9 mouse cellular contexts compared by ENCODE assay signal in genomic region chr10:70439676-70440521, GRCm38 (mm10). TPM values are rescaled to one million over a fixed set of nuclear protein-coding genes. Genes with fewer than 3 reads are reported as not detected.
DNase-seq lines count a peak whose midpoint lies in the region; ATAC-seq and TF ChIP-seq lines count a peak whose summit lies in the region.
"Had no signal": no experiment of that assay in that cellular context is flagged by ENCODE, and none has a peak within 500 bp of the region (broad histone marks: within the 10 kb centered on the region; RNA-seq: fewer than 3 reads in every experiment).

Gene Fam13c (plus strand): TSS chr10:70440481.

- TF ChIP-seq CTCF in cerebellum, adult 2 months (IDR thresholded peaks at IDR 0.05; ENCODE audit: borderline replicate concordance, insufficient read depth, low read depth, low read length): no peak

- H3K4me1 ChIP-seq in cerebellum, adult 2 months (ENCODE audit: control insufficient read depth, insufficient read depth, low read length): peaks cover 4% of the 10 kb centered on the region; the same call in 1 of the 2 replicates
- H3K4me1 ChIP-seq in limb, embryonic 14.5 days (ENCODE audit: control insufficient read depth, insufficient read depth, low read length): peaks cover 11% of the 10 kb centered on the region
- H3K4me1 ChIP-seq in neural tube, embryonic 15.5 days: peaks cover 31% of the 10 kb centered on the region

- peak within 1 kb of the TSS; percentile 69 for H3K9ac ChIP-seq in limb, embryonic 14.5 days (ENCODE audit: low read depth, low read length, severe bottlenecking)
- H3K9ac ChIP-seq in neural tube, embryonic 15.5 days (replicated peaks): peak within 1 kb of the TSS; percentile 83

- peak within 1 kb of the TSS; percentile 65 for H3K4me3 ChIP-seq in cerebellum, adult 2 months (replicated peaks; ENCODE audit: insufficient read depth, low read depth, low read length)
- peak within 1 kb of the TSS; percentile 55 for H3K4me3 ChIP-seq in limb, embryonic 14.5 days (replicated peaks; ENCODE audit: low read length)
- peak within 1 kb of the TSS; percentile 73 for H3K4me3 ChIP-seq in neural tube, embryonic 15.5 days (replicated peaks)

- no peaks in the 10 kb centered on the region for H3K9me3 ChIP-seq in limb, embryonic 14.5 days (ENCODE audit: control insufficient read depth, low read length)
- H3K9me3 ChIP-seq in neural tube, embryonic 15.5 days (replicated peaks): no peaks in the 10 kb centered on the region

- DNase-seq in layer of hippocampus, adult 18-20 months (ENCODE audit: low spot score in 2 of 2): peak in 1 of 2 experiments; percentile 63
- no peak for DNase-seq in layer of hippocampus, adult 9-11 months
- DNase-seq in cerebellum, adult 2 months: peak; percentile 64 to 71
- DNase-seq in forelimb bud, embryonic 11.5 days (ENCODE audit: low read depth, low spot score): peak; percentile 36
- DNase-seq in kidney, adult 11 months: peak; percentile 9
- no peak for DNase-seq in limb, embryonic 14.5 days (ENCODE audit: low spot score)
- DNase-seq in ovary, adult 18-20 months (ENCODE audit: low spot score): no peak

- no peak for TF ChIP-seq POLR2A in cerebellum, adult 2 months (IDR thresholded peaks at IDR 0.05; ENCODE audit: borderline replicate concordance, insufficient read depth, low read length)
- TF ChIP-seq POLR2A in limb, embryonic 14.5 days (IDR thresholded peaks at IDR 0.05; ENCODE audit: borderline replicate concordance, extremely low read depth, insufficient read depth, insufficient read length): no peak

- peak within 1 kb of the TSS; percentile 91 for H3K4me2 ChIP-seq in limb, embryonic 14.5 days (replicated peaks; ENCODE audit: low read depth, low read length, severe bottlenecking)
- peak within 1 kb of the TSS; percentile 70 for H3K4me2 ChIP-seq in neural tube, embryonic 15.5 days

- no peaks in the 10 kb centered on the region for H3K36me3 ChIP-seq in limb, embryonic 14.5 days (ENCODE audit: control insufficient read depth, insufficient read depth, low read length)
- no peaks in the 10 kb centered on the region for H3K36me3 ChIP-seq in neural tube, embryonic 15.5 days

- ATAC-seq in limb, embryonic 14.5 days (ENCODE audit: low FRiP score, low read depth): no peak
- ATAC-seq in neural tube, embryonic 15.5 days (ENCODE audit: low FRiP score): peak; percentile 80

- H3K27me3 ChIP-seq in cerebellum, adult 2 months (ENCODE audit: control insufficient read depth, insufficient read depth, low read length): no peaks in the 10 kb centered on the region
- no peaks in the 10 kb centered on the region; the same call in 1 of the 2 replicates for H3K27me3 ChIP-seq in limb, embryonic 14.5 days (ENCODE audit: control insufficient read depth, insufficient read depth, low read length)
- no peaks in the 10 kb centered on the region for H3K27me3 ChIP-seq in neural tube, embryonic 15.5 days (replicated peaks)
- H3K27me3 ChIP-seq: CH12.LX had no signal

- 15% methylated on average over 24 of the region's 24 CpGs for WGBS in cerebellum, adult 2 months
- 12% methylated on average over 24 of the region's 24 CpGs for WGBS in limb, embryonic 14.5 days
- WGBS in neural tube, embryonic 15.5 days: 9% methylated on average over 24 of the region's 24 CpGs

- peak within 1 kb of the TSS; percentile 57 for H3K27ac ChIP-seq in cerebellum, adult 2 months (ENCODE audit: insufficient read depth, low read length)
- peak within 1 kb of the TSS; percentile 79 for H3K27ac ChIP-seq in limb, embryonic 14.5 days (replicated peaks; ENCODE audit: low read depth, low read length)
- H3K27ac ChIP-seq in neural tube, embryonic 15.5 days (replicated peaks): peak within 1 kb of the TSS; percentile 97

RNA-seq across cellular contexts. Expression of gene Fam13c, which starts in this region (rescaled TPM):
- total RNA-seq in layer of hippocampus, adult 18-20 months (2021): 10 to 100 TPM; 80.4 to 86.2 TPM
- 20.8 and 22.3 TPM in 2 replicates for polyA plus RNA-seq in cerebellum, adult 2 months (2012; rRNA removed)
- polyA plus RNA-seq in limb, embryonic 14.5 days (2012; rRNA removed): 5.6 and 6.1 TPM in 2 replicates
- polyA plus RNA-seq in limb, embryonic 14.5 days (2014; fragmentation: Nextera tagmentation; extraction: Ambion mirVana): 11.0 and 11.9 TPM in 2 replicates
- 19.6 and 21.4 TPM in 2 replicates for polyA plus RNA-seq in neural tube, embryonic 15.5 days (2015; fragmentation: Nextera tagmentation; extraction: Ambion mirVana)
- total RNA-seq: CH12.LX had no signal

Comparison
In these comparisons a context has a peak if more than half of its experiments do, and no peak if none do; other contexts are left out.
1. DNase-seq: peak in cerebellum, adult 2 months (2 of 2), forelimb bud, embryonic 11.5 days (single experiment) and kidney, adult 11 months (single experiment); none in layer of hippocampus, adult 9-11 months (single experiment), limb, embryonic 14.5 days (single experiment) and ovary, adult 18-20 months (single experiment).
2. Peak in every context shown above with its lines, with median percentiles within 50 percentile points of each other: H3K27ac ChIP-seq and H3K4me3 ChIP-seq.